Mouse (Mus musculus): ENCODE measurements around the gene Nap1l1. TPM values are rescaled to one million over a fixed set of nuclear protein-coding genes. Genes with fewer than 3 reads are reported as not detected.

Gene Nap1l1
- polyA plus RNA-seq, 1 experiment from 2014 or later: 312 TPM

GRCm38 (mm10) chr10:111459040-111459439, 14.0 kb upstream of the Nap1l1 start:
- Histone ChIP-seq H3K4me3 (no peak overlapping the region), H3K27ac (replicated peaks) (no peak overlapping the region), H3K4me2 (replicated peaks) (no peak overlapping the region), H3K4me1 (peaks cover 10% of the 10 kb centered on the region; the same call in 1 of the 2 replicates), H3K9ac (replicated peaks) (no peak overlapping the region), H3K27me3 (no peaks in the 10 kb centered on the region), H3K9me3 (no peaks in the 10 kb centered on the region), H3K36me3 (no peaks in the 10 kb centered on the region)
- peak; percentile 34; the same call in 1 of the 2 replicates for ATAC-seq (ENCODE audit: low FRiP score, low read depth)
- WGBS: 75% methylated on average over 9 of the region's 9 CpGs

GRCm38 (mm10) chr10:111459874-111460273, 13.1 kb upstream of the Nap1l1 start:
- no peak overlapping the region for H3K4me3 ChIP-seq
- H3K4me2 ChIP-seq (replicated peaks): no peak overlapping the region
- no peak overlapping the region for H3K9ac ChIP-seq (replicated peaks)
- no peaks in the 10 kb centered on the region for H3K36me3 ChIP-seq
- no peak for ATAC-seq (ENCODE audit: low FRiP score, low read depth)
- WGBS: 85% methylated on average over 3 of the region's 3 CpGs
- peaks cover 10% of the 10 kb centered on the region; the same call in 1 of the 2 replicates for H3K4me1 ChIP-seq
- H3K9me3 ChIP-seq: 0 out of 2 replicates have a peak, but pooled peaks cover 4% of the 10 kb centered on the region
- H3K27me3 ChIP-seq: no peaks in the 10 kb centered on the region
- H3K27ac ChIP-seq (replicated peaks): no peak overlapping the region

- Histone ChIP-seq H3K4me2 (replicated peaks) (no peak overlapping the region), H3K27me3 (no peaks in the 10 kb centered on the region), H3K27ac (replicated peaks) (no peak overlapping the region), H3K9me3 (0 out of 2 replicates have a peak, but pooled peaks cover 4% of the 10 kb centered on the region), H3K4me1 (peaks cover 10% of the 10 kb centered on the region; the same call in 1 of the 2 replicates), H3K36me3 (no peaks in the 10 kb centered on the region), H3K9ac (replicated peaks) (no peak overlapping the region), H3K4me3 (no peak overlapping the region)
- 4% methylated on average over 4 of the region's 4 CpGs for WGBS
- ATAC-seq (ENCODE audit: low FRiP score, low read depth): peak; percentile 80
These were observed 12.6 kb upstream of the Nap1l1 start for GRCm38 (mm10) chr10:111460381-111460780.

- no peak for ATAC-seq (ENCODE audit: low FRiP score, low read depth)
- WGBS: 80% methylated on average over 1 of the region's 1 CpGs
- Histone ChIP-seq H3K4me3 (no peak overlapping the region), H3K4me1 (peaks cover 10% of the 10 kb centered on the region; the same call in 1 of the 2 replicates), H3K27ac (replicated peaks) (no peak overlapping the region), H3K9me3 (0 out of 2 replicates have a peak, but pooled peaks cover 4% of the 10 kb centered on the region), H3K9ac (replicated peaks) (no peak overlapping the region), H3K27me3 (no peaks in the 10 kb centered on the region), H3K36me3 (no peaks in the 10 kb centered on the region), H3K4me2 (replicated peaks) (no peak overlapping the region)
These were observed 8.2 kb upstream of the Nap1l1 start for GRCm38 (mm10) chr10:111464833-111465232.

GRCm38 (mm10) chr10:111465409-111465808, 7.6 kb upstream of the Nap1l1 start:
- Histone ChIP-seq H3K9me3 (0 out of 2 replicates have a peak, but pooled peaks cover 4% of the 10 kb centered on the region), H3K4me2 (replicated peaks) (no peak overlapping the region), H3K9ac (replicated peaks) (no peak overlapping the region), H3K27me3 (no peaks in the 10 kb centered on the region), H3K27ac (replicated peaks) (no peak overlapping the region), H3K4me3 (no peak overlapping the region), H3K36me3 (no peaks in the 10 kb centered on the region), H3K4me1 (peaks cover 4% of the 10 kb centered on the region; the same call in 1 of the 2 replicates)
- 58% methylated on average over 2 of the region's 2 CpGs for WGBS
- no peak for ATAC-seq (ENCODE audit: low FRiP score, low read depth)

GRCm38 (mm10) chr10:111471166-111471565, 1.9 kb upstream of the Nap1l1 start:
- Histone ChIP-seq H3K27ac (replicated peaks) (no peak overlapping the region), H3K36me3 (no peaks in the 10 kb centered on the region), H3K9ac (replicated peaks) (no peak overlapping the region), H3K4me3 (no peak overlapping the region), H3K9me3 (no peaks in the 10 kb centered on the region), H3K4me1 (peaks cover 24% of the 10 kb centered on the region), H3K27me3 (no peaks in the 10 kb centered on the region), H3K4me2 (replicated peaks) (no peak overlapping the region)
- no peak for ATAC-seq (ENCODE audit: low FRiP score, low read depth)
- WGBS: 91% methylated on average over 9 of the region's 9 CpGs

- H3K9ac ChIP-seq (replicated peaks): peak overlapping the region; percentile 96
- peak overlapping the region; percentile 97 for H3K4me3 ChIP-seq
- H3K4me2 ChIP-seq (replicated peaks): peak overlapping the region; percentile 77
- no peaks in the 10 kb centered on the region for H3K9me3 ChIP-seq
- no peaks in the 10 kb centered on the region for H3K27me3 ChIP-seq
- WGBS: under 1% methylated on average over 43 of the region's 58 CpGs
- H3K27ac ChIP-seq (replicated peaks): peak overlapping the region; percentile 98
- no peaks in the 10 kb centered on the region for H3K36me3 ChIP-seq
- H3K4me1 ChIP-seq: peaks cover 37% of the 10 kb centered on the region
- peak; percentile 67 for ATAC-seq (ENCODE audit: low FRiP score, low read depth)
These were observed 718 bp downstream of the Nap1l1 start for GRCm38 (mm10) chr10:111473511-111474371.

GRCm38 (mm10) chr10:111476301-111476700, 3.3 kb downstream of the Nap1l1 start:
- 39% methylated on average over 4 of the region's 4 CpGs for WGBS
- H3K4me2 ChIP-seq (replicated peaks): peak overlapping the region; percentile 77
- H3K27me3 ChIP-seq: no peaks in the 10 kb centered on the region
- H3K9me3 ChIP-seq: no peaks in the 10 kb centered on the region
- H3K36me3 ChIP-seq: peaks cover 1% of the 10 kb centered on the region
- H3K4me1 ChIP-seq: peaks cover 48% of the 10 kb centered on the region
- ATAC-seq (ENCODE audit: low FRiP score, low read depth): no peak
- H3K27ac ChIP-seq (replicated peaks): no peak overlapping the region
- no peak overlapping the region for H3K9ac ChIP-seq (replicated peaks)
- 0 out of 2 replicates have a peak overlapping the region, but pooled peaks have one; percentile 11 for H3K4me3 ChIP-seq

- Histone ChIP-seq H3K27me3 (no peaks in the 10 kb centered on the region), H3K36me3 (peaks cover 9% of the 10 kb centered on the region), H3K27ac (replicated peaks) (no peak overlapping the region), H3K4me2 (replicated peaks) (peak overlapping the region; percentile 77), H3K9ac (replicated peaks) (no peak overlapping the region), H3K9me3 (no peaks in the 10 kb centered on the region), H3K4me3 (no peak overlapping the region), H3K4me1 (peaks cover 43% of the 10 kb centered on the region)
- no peak for ATAC-seq (ENCODE audit: low FRiP score, low read depth)
- 85% methylated on average over 6 of the region's 6 CpGs for WGBS
These were observed 4.0 kb downstream of the Nap1l1 start for GRCm38 (mm10) chr10:111476989-111477510.

GRCm38 (mm10) chr10:111479599-111479998, 6.6 kb downstream of the Nap1l1 start:
- no peak overlapping the region for H3K4me3 ChIP-seq
- peaks cover 35% of the 10 kb centered on the region for H3K4me1 ChIP-seq
- H3K27ac ChIP-seq (replicated peaks): no peak overlapping the region
- 79% methylated on average over 5 of the region's 5 CpGs for WGBS
- peaks cover 32% of the 10 kb centered on the region for H3K36me3 ChIP-seq
- H3K27me3 ChIP-seq: no peaks in the 10 kb centered on the region
- no peak overlapping the region for H3K4me2 ChIP-seq (replicated peaks)
- no peaks in the 10 kb centered on the region for H3K9me3 ChIP-seq
- no peak for ATAC-seq (ENCODE audit: low FRiP score, low read depth)
- H3K9ac ChIP-seq (replicated peaks): no peak overlapping the region

- Histone ChIP-seq H3K36me3 (peaks cover 59% of the 10 kb centered on the region), H3K4me1 (peaks cover 11% of the 10 kb centered on the region)
These were observed 9.6 kb downstream of the Nap1l1 start for GRCm38 (mm10) chr10:111482654-111483053.

GRCm38 (mm10) chr10:111484079-111484478, 11.1 kb downstream of the Nap1l1 start:
- Histone ChIP-seq H3K36me3 (peaks cover 71% of the 10 kb centered on the region), H3K4me3 (no peak overlapping the region), H3K27me3 (no peaks in the 10 kb centered on the region), H3K4me2 (replicated peaks) (no peak overlapping the region), H3K9ac (replicated peaks) (no peak overlapping the region), H3K9me3 (no peaks in the 10 kb centered on the region), H3K27ac (replicated peaks) (no peak overlapping the region), H3K4me1 (peaks cover 11% of the 10 kb centered on the region)
- ATAC-seq (ENCODE audit: low FRiP score, low read depth): no peak
- WGBS: 84% methylated on average over 5 of the region's 5 CpGs

More at GRCm38 (mm10) chr10:111482654-111483053, 9.6 kb downstream of the Nap1l1 start:
- Histone ChIP-seq H3K4me3 (no peak overlapping the region), H3K9me3 (no peaks in the 10 kb centered on the region), H3K4me2 (replicated peaks) (no peak overlapping the region), H3K9ac (replicated peaks) (no peak overlapping the region), H3K27ac (replicated peaks) (no peak overlapping the region), H3K27me3 (no peaks in the 10 kb centered on the region)
- ATAC-seq (ENCODE audit: low FRiP score, low read depth): no peak
- 97% methylated on average over 2 of the region's 2 CpGs for WGBS

All from midbrain, embryonic 12.5 days (tissue).